Mouse (Mus musculus): ENCODE data around the gene Trappc13. TPM values are rescaled to one million over a fixed set of nuclear protein-coding genes. Genes with fewer than 3 reads are reported as not detected.

The Trappc13 gene
- polyA plus RNA-seq, 1 experiment: 23.4 TPM

DNA sequence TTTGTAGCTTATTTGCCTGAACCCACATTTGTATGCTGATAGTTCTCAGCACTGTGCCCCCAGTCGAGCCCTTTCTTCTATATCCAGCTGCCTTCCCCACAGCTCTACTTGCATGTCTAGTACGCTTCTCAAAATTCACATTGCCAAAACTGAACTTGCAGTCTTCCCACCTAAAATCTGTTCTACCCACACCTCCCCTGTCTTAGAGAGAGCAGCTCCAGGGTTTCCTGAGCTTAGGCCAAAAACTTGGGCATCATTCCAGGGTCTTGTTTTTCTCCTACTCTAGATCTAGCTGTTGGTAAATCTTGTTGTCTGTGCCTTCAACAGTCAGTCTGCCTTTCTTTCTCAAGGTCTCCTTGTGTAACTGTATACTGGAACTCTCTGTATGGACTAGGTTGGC, 63.4 kb downstream of the Trappc13 start:
- Histone ChIP-seq H3ac (ENCODE audit: control insufficient read depth, insufficient read length, low read depth) (no peak overlapping the region), H3K79me2 (ENCODE audit: control insufficient read depth, insufficient read depth) (no peaks in the 10 kb centered on the region), H3K27me3 (ENCODE audit: control insufficient read depth, insufficient read depth, insufficient read length) (no peaks in the 10 kb centered on the region), H3K79me3 (ENCODE audit: low read depth) (no peaks in the 10 kb centered on the region), H3K36me3 (ENCODE audit: control insufficient read depth, insufficient read depth) (no peaks in the 10 kb centered on the region), H3K4me3 (ENCODE audit: insufficient read depth, poor library complexity, severe bottlenecking) (no peak overlapping the region)
- TF ChIP-seq MYOG (IDR thresholded peaks at IDR 0.05; ENCODE audit: control insufficient read depth, extremely low read depth, insufficient read length): no peak
- TF ChIP-seq MYOD1 (IDR thresholded peaks at IDR 0.05; ENCODE audit: control insufficient read depth, insufficient read length, low read depth): no peak
- no peak for TF ChIP-seq CTCF (IDR thresholded peaks at IDR 0.05; ENCODE audit: control insufficient read depth, insufficient read depth, insufficient read length)
- no peak for TF ChIP-seq CEBPB (IDR thresholded peaks at IDR 0.05; ENCODE audit: low read depth)
- TF ChIP-seq USF1 (IDR thresholded peaks at IDR 0.05; ENCODE audit: low read depth): no peak

DNA sequence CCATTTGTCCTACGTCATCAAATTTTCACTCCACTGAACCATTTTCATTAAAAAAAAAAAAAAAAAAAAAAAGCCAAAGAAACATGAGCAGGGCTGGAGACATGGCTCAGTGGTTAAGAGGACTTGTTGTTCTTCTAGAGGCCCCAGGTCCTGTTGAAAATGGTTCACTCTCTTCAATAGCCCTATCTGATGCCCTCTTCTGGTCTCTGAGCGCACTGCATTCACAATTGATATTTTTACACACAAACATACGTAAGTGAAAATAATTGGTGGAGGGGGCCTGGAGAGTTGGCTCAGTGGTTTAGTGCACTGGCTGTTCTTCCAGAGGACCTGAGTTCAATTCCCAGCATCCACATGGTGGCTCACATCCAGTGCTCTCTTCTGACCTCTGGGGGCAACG, 64.5 kb downstream of the Trappc13 start:
- Histone ChIP-seq H3K4me3 (ENCODE audit: insufficient read depth, poor library complexity, severe bottlenecking) (no peak overlapping the region), H3ac (ENCODE audit: control insufficient read depth, insufficient read length, low read depth) (no peak overlapping the region), H3K27me3 (ENCODE audit: control insufficient read depth, insufficient read depth, insufficient read length) (no peaks in the 10 kb centered on the region), H3K79me2 (ENCODE audit: control insufficient read depth, insufficient read depth) (peaks cover 5% of the 10 kb centered on the region), H3K36me3 (ENCODE audit: control insufficient read depth, insufficient read depth) (no peaks in the 10 kb centered on the region), H3K79me3 (ENCODE audit: low read depth) (no peaks in the 10 kb centered on the region)
- no peak for TF ChIP-seq USF1 (IDR thresholded peaks at IDR 0.05; ENCODE audit: low read depth)
- TF ChIP-seq MAX (IDR thresholded peaks at IDR 0.05): no peak
- TF ChIP-seq FOSL1 (IDR thresholded peaks at IDR 0.05; ENCODE audit: insufficient read depth, low read length, poor library complexity, severe bottlenecking): no peak
- TF ChIP-seq CEBPB (IDR thresholded peaks at IDR 0.05; ENCODE audit: low read depth): no peak
- TF ChIP-seq MYOG (IDR thresholded peaks at IDR 0.05; ENCODE audit: control insufficient read depth, extremely low read depth, insufficient read length): no peak
- TF ChIP-seq MYOD1 (IDR thresholded peaks at IDR 0.05; ENCODE audit: control insufficient read depth, insufficient read length, low read depth): no peak
- TF ChIP-seq CTCF (IDR thresholded peaks at IDR 0.05; ENCODE audit: control insufficient read depth, insufficient read depth, insufficient read length): no peak

DNA sequence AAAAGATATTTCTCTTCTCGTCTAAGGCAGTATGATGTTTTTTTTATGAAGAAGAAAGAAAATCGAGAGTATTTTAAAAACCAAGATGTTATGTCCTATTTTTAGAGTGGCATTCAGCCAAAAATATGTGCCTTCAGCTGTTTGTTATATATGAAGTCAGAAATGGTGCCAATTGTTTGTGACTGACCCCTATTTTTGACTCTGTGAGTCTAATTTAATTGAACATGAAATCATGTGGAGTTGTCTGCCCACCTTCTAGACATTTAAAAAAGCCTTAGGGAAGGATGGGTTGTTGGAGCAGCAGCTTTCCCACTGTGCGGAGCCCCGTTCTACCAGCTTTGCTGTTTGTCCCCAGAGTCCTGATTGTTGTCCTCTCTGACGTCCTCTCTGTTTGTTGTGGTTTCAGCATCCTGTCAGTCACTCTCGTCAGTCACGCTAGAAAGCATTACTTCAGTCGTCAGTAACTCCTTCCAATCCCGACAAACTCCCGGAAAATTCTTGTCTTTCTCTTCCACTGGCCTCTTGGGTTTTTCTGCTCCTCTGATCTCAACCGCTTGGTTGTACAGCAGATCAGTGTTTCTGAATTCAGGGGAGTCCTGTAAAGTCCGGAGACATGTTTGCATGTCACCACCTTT, 65.9 kb downstream of the Trappc13 start:
- Histone ChIP-seq H3K79me3 (ENCODE audit: low read depth) (peaks cover 5% of the 10 kb centered on the region), H3K4me3 (ENCODE audit: insufficient read depth, poor library complexity, severe bottlenecking) (no peak overlapping the region), H3K79me2 (ENCODE audit: control insufficient read depth, insufficient read depth) (peaks cover 17% of the 10 kb centered on the region), H3K36me3 (ENCODE audit: control insufficient read depth, insufficient read depth) (no peaks in the 10 kb centered on the region), H3K27me3 (ENCODE audit: control insufficient read depth, insufficient read depth, insufficient read length) (no peaks in the 10 kb centered on the region), H3ac (ENCODE audit: control insufficient read depth, insufficient read length, low read depth) (no peak overlapping the region)
- TF ChIP-seq FOSL1 (IDR thresholded peaks at IDR 0.05; ENCODE audit: insufficient read depth, low read length, poor library complexity, severe bottlenecking) (no peak), MAX (IDR thresholded peaks at IDR 0.05) (no peak), MYOG (IDR thresholded peaks at IDR 0.05; ENCODE audit: control insufficient read depth, extremely low read depth, insufficient read length) (no peak), MYOD1 (IDR thresholded peaks at IDR 0.05; ENCODE audit: control insufficient read depth, insufficient read length, low read depth) (no peak), USF1 (IDR thresholded peaks at IDR 0.05; ENCODE audit: low read depth) (no peak), CEBPB (IDR thresholded peaks at IDR 0.05; ENCODE audit: low read depth) (no peak)

DNA sequence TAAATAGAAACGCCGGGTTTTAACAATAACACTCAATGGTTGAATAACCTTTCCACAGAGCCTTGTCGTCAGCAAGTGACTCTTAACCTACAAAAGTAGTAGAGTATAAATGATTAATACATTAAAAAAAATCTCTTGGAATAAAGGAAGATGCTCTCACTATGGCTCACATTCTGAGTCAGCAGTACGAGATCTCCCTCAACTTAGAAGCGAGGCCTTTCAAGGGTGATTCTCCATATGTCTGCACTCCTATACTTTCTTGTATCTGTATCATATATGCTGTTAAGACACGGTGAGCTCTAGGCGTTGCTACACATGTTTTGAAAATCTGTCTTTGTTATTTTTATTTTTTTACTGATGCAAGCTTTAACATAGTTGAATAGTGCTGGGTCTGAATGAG, 67.7 kb downstream of the Trappc13 start:
- H3K79me2 ChIP-seq (ENCODE audit: control insufficient read depth, insufficient read depth): peaks cover 23% of the 10 kb centered on the region
- peak overlapping the region; percentile 68 for H3K4me3 ChIP-seq (ENCODE audit: insufficient read depth, poor library complexity, severe bottlenecking)
- H3K27me3 ChIP-seq (ENCODE audit: control insufficient read depth, insufficient read depth, insufficient read length): no peaks in the 10 kb centered on the region
- no peak overlapping the region for H3ac ChIP-seq (ENCODE audit: control insufficient read depth, insufficient read length, low read depth)
- H3K36me3 ChIP-seq (ENCODE audit: control insufficient read depth, insufficient read depth): peaks cover 9% of the 10 kb centered on the region
- no peak for TF ChIP-seq CTCF (IDR thresholded peaks at IDR 0.05; ENCODE audit: control insufficient read depth, insufficient read depth, insufficient read length)
- TF ChIP-seq MYOD1 (IDR thresholded peaks at IDR 0.05; ENCODE audit: control insufficient read depth, insufficient read length, low read depth): no peak
- TF ChIP-seq USF1 (IDR thresholded peaks at IDR 0.05; ENCODE audit: low read depth): no peak
- TF ChIP-seq MAX (IDR thresholded peaks at IDR 0.05): no peak
- TF ChIP-seq CEBPB (IDR thresholded peaks at IDR 0.05; ENCODE audit: low read depth): no peak
- TF ChIP-seq MYOG (IDR thresholded peaks at IDR 0.05; ENCODE audit: control insufficient read depth, extremely low read depth, insufficient read length): no peak
- no peak for TF ChIP-seq FOSL1 (IDR thresholded peaks at IDR 0.05; ENCODE audit: insufficient read depth, low read length, poor library complexity, severe bottlenecking)
- H3K79me3 ChIP-seq (ENCODE audit: low read depth): peaks cover 16% of the 10 kb centered on the region

DNA sequence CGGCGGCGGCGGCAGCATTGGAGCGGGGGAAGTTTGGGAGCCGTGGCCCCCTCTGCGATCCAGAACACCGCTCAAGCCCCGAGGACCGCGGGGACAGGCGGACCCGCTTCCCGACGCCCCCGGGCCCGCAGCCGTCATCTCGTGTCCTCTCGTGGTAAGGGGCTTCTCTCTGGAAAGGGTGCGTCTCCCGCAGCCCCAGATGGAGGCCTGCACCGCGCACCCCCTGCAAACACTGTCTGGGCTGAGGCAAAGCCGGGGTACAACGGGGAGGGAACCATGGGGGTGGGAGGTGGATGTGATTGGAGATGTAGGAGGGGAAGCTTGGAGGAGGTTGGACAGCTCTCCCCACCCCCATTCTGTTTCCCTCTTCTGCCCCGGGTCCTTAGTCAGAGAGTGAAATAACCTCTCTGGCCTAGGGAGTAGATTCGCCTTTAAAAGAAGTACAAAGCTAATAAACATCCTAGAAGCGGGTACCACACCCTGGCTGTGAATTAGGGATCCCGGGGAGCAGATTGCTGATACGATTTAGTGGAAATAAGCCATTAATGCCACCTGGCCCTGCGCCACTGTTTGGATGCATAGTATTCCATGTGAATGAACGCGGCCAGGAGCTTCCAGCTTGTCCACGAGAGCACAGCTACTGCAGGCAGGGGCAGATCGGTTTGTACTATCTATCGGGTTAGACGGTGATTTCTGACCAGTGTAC, 68.3 kb downstream of the Trappc13 start:
- H3K4me3 ChIP-seq (ENCODE audit: insufficient read depth, poor library complexity, severe bottlenecking): peak overlapping the region; percentile 68
- peaks cover 23% of the 10 kb centered on the region for H3K79me2 ChIP-seq (ENCODE audit: control insufficient read depth, insufficient read depth)
- peaks cover 16% of the 10 kb centered on the region for H3K79me3 ChIP-seq (ENCODE audit: low read depth)
- H3K27me3 ChIP-seq (ENCODE audit: control insufficient read depth, insufficient read depth, insufficient read length): no peaks in the 10 kb centered on the region
- TF ChIP-seq CTCF (IDR thresholded peaks at IDR 0.05; ENCODE audit: control insufficient read depth, insufficient read depth, insufficient read length) (no peak), USF1 (IDR thresholded peaks at IDR 0.05; ENCODE audit: low read depth) (no peak), MYOG (IDR thresholded peaks at IDR 0.05; ENCODE audit: control insufficient read depth, extremely low read depth, insufficient read length) (no peak), FOSL1 (IDR thresholded peaks at IDR 0.05; ENCODE audit: insufficient read depth, low read length, poor library complexity, severe bottlenecking) (no peak), MYOD1 (IDR thresholded peaks at IDR 0.05; ENCODE audit: control insufficient read depth, insufficient read length, low read depth) (no peak), CEBPB (IDR thresholded peaks at IDR 0.05; ENCODE audit: low read depth) (no peak), MAX (IDR thresholded peaks at IDR 0.05) (no peak)
- H3K36me3 ChIP-seq (ENCODE audit: control insufficient read depth, insufficient read depth): peaks cover 11% of the 10 kb centered on the region
- H3ac ChIP-seq (ENCODE audit: control insufficient read depth, insufficient read length, low read depth): peak overlapping the region; percentile 57

Data from C2C12 (cell line).